Mouse (Mus musculus): ENCODE results near the gene Psmf1.

GRCm38 (mm10) chr2:151738460-151738859 lies 5.5 kb downstream of the Psmf1 start:
- TF ChIP-seq POLR2A (IDR thresholded peaks at IDR 0.05; ENCODE audit: control insufficient read depth in 1 of 2, insufficient read depth in 1 of 2, low read depth in 1 of 2, low read length in 2 of 2, poor library complexity in 1 of 2) (no peak), ZKSCAN1 (IDR thresholded peaks at IDR 0.05; ENCODE audit: low read depth, low read length) (no peak), SMC3 (IDR thresholded peaks at IDR 0.05; ENCODE audit: low read depth, low read length) (no peak), ZNF384 (IDR thresholded peaks at IDR 0.05; ENCODE audit: low read depth, low read length) (no peak), KAT2A (conservative IDR thresholded peaks at IDR 0.05; ENCODE audit: low read depth, low read length) (no peak), ETS1 (IDR thresholded peaks at IDR 0.05; ENCODE audit: low read depth, low read length) (peak; percentile 96), EP300 (IDR thresholded peaks at IDR 0.05; ENCODE audit: low read depth in 1 of 2, low read length in 2 of 2) (peak; percentile 48 to 68)

Data from MEL (cell line).